Mouse (Mus musculus) intestine, embryonic 14.5 days (tissue): ENCODE data around the gene Ramp2. TPM values are rescaled to one million over a fixed set of nuclear protein-coding genes. Genes with fewer than 3 reads are reported as not detected.

ENCODE experiments used
- ATAC-seq: fragments of 200-750 bp; cut with Nextera tagmentation; replicated peaks from 2 replicates; pipeline ENCODE4 v1.8.0; 2017; ENCODE audit warnings: low read depth, moderate number of reproducible peaks, moderate TSS enrichment, moderate library complexity; ENCODE audit not compliant: low FRiP score, low TSS enrichment
- DNase-seq: peaks from one replicate; pipeline ENCODE4 v3.0.0-alpha.2; 2018; ENCODE audit warnings: low spot score
- H3K27ac ChIP-seq: fragments of 300-500 bp; sonication (generic); 2 replicates; pipeline ENCODE4 v1.5.1; 2014; ENCODE audit warnings: low read depth, mild to moderate bottlenecking, control low read depth
- H3K27me3 ChIP-seq: fragments of 300-500 bp; sonication (generic); replicated peaks from 2 replicates; pipeline ENCODE4 v1.6.1; 2014; ENCODE audit warnings: low read length, control low read depth; ENCODE audit not compliant: control insufficient read depth, insufficient read depth
- H3K36me3 ChIP-seq: fragments of 300-500 bp; sonication (generic); 2 replicates; pipeline ENCODE4 v1.6.1; 2014; ENCODE audit warnings: low read length, control low read depth; ENCODE audit not compliant: control insufficient read depth, insufficient read depth
- H3K4me1 ChIP-seq: fragments of 300-500 bp; sonication (generic); replicated peaks from 2 replicates; pipeline ENCODE4 v1.6.1; 2014; ENCODE audit warnings: low read length, control low read depth, mixed read lengths; ENCODE audit not compliant: control insufficient read depth, insufficient read depth
- H3K4me2 ChIP-seq: fragments of 300-500 bp; sonication (generic); 2 replicates; pipeline ENCODE4 v1.6.1; 2014; ENCODE audit warnings: low read length
- H3K4me3 ChIP-seq: fragments of 300-500 bp; sonication (generic); 2 replicates; pipeline ENCODE4 v1.5.1; 2014; ENCODE audit warnings: low read depth, low read length, control low read depth, mixed read lengths
- H3K9ac ChIP-seq: fragments of 300-500 bp; sonication (generic); 2 replicates; pipeline ENCODE4 v1.6.1; 2014; ENCODE audit warnings: mild to moderate bottlenecking, low read length
- H3K9me3 ChIP-seq: fragments of 300-500 bp; sonication (generic); 2 replicates; pipeline ENCODE4 v1.6.1; 2016; ENCODE audit warnings: low read length, control low read depth; ENCODE audit not compliant: control insufficient read depth
- WGBS: fragments of 180-500 bp; shearing (Covaris S2); extraction: QIAGEN DNeasy Blood & Tissue Kit; methylation state at CpG from one replicate; pipeline ENCODE4 v1.1.7; 2014; 5-methylcytosine and 5-hydroxymethylcytosine counted together
- polyA plus RNA-seq: library from polyadenylated mRNA; unstranded; fragments of >200 nt; fragmentation: Nextera tagmentation; extraction: Ambion mirVana; gene quantifications from 2 replicates; pipeline ENCODE4 v1.2.1, GENCODE M21; 2014

The Ramp2 gene
- polyA plus RNA-seq, 1 experiment from 2014 or later = 122 TPM

DNA sequence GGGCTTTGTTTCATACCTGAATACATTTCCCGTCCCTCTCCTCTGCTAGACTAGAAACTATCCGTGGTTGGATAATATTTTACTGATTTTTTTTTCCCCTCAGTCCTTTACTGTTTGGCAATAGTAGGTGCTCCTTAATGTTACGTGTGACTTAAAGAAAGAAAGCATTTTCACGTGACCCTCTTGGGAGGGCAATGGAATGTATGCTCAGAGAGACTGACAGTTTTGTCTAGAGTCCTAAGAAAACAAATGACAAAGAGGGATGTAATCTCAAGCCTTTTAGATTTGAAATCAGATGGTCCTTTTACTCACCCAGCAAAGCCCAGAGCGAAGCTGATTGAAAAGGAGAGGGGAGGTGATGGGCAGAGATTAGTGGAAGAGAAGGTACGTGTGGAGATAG is 20.1 kb downstream of the Ramp2 start:
- ATAC-seq (no peak), DNase-seq (no peak)
- Histone ChIP-seq H3K36me3 (no peaks in the 10 kb centered on the region), H3K4me2 (no peak overlapping the region), H3K9ac (no peak overlapping the region), H3K4me3 (no peak overlapping the region), H3K27me3 (peaks cover 31% of the 10 kb centered on the region), H3K9me3 (no peaks in the 10 kb centered on the region), H3K27ac (no peak overlapping the region), H3K4me1 (peaks cover 36% of the 10 kb centered on the region)
- 42% methylated on average over 6 of the region's 6 CpGs for WGBS

DNA sequence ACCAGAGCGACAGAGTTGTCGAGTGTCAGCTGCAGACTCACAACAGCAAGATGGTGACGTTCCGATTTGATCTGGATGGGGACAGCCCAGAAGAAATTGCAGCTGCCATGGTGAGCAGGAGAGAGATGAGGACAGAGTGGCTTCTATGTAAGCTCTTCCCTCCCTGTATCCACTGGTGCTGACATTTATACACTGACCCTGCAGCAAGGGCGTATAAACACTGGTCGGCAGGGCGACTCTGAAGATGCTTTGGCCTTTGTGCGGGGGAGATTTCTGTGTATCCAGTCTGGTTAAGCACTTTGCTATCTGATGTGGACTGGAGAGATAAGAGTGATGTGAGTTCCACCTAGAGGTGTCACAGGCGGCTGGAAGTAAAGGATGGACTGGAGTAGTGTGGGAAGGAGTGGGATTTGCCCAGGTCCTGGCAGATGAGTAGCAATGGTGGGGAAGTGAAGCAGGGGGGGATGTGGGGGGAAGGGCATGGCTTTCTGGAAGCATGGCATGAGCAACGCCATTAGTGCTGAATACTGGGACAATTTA is 23.8 kb downstream of the Ramp2 start:
- H3K36me3 ChIP-seq = 0 out of 2 replicates have a peak, but pooled peaks cover 3% of the 10 kb centered on the region
- ATAC-seq (no peak), DNase-seq (peak; percentile 76)
- H3K27me3 ChIP-seq = peaks cover 8% of the 10 kb centered on the region
- H3K27ac ChIP-seq = no peak overlapping the region
- H3K4me2 ChIP-seq = no peak overlapping the region
- WGBS = 12% methylated on average over 10 of the region's 10 CpGs
- no peak overlapping the region for H3K4me3 ChIP-seq
- H3K9me3 ChIP-seq = no peaks in the 10 kb centered on the region
- no peak overlapping the region for H3K9ac ChIP-seq
- peaks cover 12% of the 10 kb centered on the region for H3K4me1 ChIP-seq

DNA sequence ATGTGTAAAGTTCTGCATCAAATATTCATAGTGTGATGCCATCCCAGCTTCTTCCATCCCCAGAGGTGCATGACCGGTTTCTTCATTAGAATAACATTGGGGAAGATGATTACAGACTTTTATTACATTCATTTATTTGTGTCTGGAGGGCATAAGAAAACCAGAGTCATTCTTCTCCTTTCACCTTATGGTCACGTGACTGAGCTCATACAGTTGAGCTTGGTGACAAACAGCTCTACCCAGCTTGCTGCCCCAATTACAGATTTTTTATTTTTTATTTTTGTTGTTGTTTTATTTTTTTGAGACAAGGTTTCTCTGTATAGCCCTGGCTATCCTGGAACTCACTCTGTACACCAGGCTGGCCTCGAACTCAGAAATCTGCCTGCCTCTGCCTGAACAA is 26.6 kb downstream of the Ramp2 start:
- WGBS = 85% methylated on average over 3 of the region's 3 CpGs
- H3K27me3 ChIP-seq = no peaks in the 10 kb centered on the region
- ATAC-seq = no peak

DNA sequence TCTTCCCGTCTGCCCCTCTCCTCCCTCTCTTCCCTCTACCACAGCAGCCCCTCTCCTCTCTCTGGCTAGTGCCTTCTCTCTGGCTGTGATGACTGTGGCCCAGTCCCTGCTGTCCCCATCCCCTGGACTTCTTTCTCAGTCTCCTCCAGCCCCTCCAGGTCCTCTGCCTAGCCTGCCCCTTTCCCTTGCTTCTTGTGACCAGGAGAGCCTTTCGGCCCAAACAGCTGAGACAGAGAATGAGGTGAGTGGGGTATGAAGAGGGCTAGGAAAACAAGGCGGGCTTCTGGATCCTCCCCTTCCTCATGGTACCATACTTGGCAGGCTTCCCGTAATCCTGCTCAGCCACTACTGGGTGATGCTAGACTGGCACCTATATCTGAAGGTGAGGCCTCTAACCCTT is 29.5 kb downstream of the Ramp2 start:
- WGBS = 71% methylated on average over 4 of the region's 4 CpGs
- H3K4me2 ChIP-seq = no peak overlapping the region

More for the DNA sequence above, 26.6 kb downstream of the Ramp2 start:
- no peaks in the 10 kb centered on the region for H3K9me3 ChIP-seq
- peaks cover 14% of the 10 kb centered on the region; the same call in 1 of the 2 replicates for H3K36me3 ChIP-seq
- H3K4me3 ChIP-seq = no peak overlapping the region
- H3K27ac ChIP-seq = no peak overlapping the region
- no peak overlapping the region for H3K4me2 ChIP-seq
- H3K4me1 ChIP-seq = peaks cover 22% of the 10 kb centered on the region
- no peak overlapping the region for H3K9ac ChIP-seq
- no peak for DNase-seq

DNA sequence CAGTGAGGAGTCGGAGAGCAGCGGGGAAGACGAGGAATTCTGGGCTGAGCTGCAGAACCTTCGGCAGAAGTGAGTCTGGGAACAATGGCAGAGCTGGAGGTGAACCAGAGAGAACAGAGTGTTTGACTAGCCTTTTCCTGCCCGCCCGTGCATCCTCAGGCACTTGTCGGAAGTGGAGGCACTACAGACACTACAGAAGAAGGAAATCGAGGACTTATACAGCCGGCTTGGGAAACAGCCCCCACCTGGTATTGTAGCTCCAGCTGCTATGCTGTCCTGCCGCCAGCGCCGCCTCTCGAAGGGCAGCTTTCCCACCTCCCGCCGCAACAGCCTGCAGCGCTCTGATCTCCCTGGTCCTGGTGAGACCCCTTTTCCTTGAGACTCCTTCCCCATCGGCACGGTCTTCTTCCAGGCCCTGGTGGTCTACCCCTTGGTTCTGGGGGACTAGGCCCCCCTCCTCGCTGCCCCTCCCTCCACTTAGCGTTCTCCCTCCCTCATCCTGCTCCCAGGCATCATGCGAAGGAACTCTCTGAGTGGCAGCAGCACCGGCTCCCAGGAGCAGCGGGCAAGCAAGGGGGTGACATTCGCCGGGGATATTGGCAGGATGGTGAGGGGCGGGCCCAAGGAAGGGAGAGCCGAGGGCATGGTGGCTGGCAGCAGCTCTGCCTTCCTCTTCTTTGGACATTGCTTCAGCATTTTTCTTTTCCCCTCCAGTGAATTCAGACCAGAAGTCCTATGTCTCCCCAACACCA is 30.7 kb downstream of the Ramp2 start:
- ATAC-seq (no peak), DNase-seq (no peak)
- H3K4me3 ChIP-seq = no peak overlapping the region
- H3K27ac ChIP-seq = no peak overlapping the region
- H3K9me3 ChIP-seq = no peaks in the 10 kb centered on the region
- H3K4me1 ChIP-seq = peaks cover 29% of the 10 kb centered on the region
- WGBS = 34% methylated on average over 27 of the region's 27 CpGs
- peak overlapping the region; percentile 95 for H3K4me2 ChIP-seq
- no peaks in the 10 kb centered on the region for H3K27me3 ChIP-seq
- no peak overlapping the region for H3K9ac ChIP-seq
- peaks cover 14% of the 10 kb centered on the region; the same call in 1 of the 2 replicates for H3K36me3 ChIP-seq

More for the DNA sequence above, 29.5 kb downstream of the Ramp2 start:
- H3K27ac ChIP-seq = no peak overlapping the region
- ATAC-seq (no peak), DNase-seq (no peak)
- H3K27me3 ChIP-seq = no peaks in the 10 kb centered on the region
- H3K36me3 ChIP-seq = peaks cover 14% of the 10 kb centered on the region; the same call in 1 of the 2 replicates
- H3K4me1 ChIP-seq = peaks cover 29% of the 10 kb centered on the region
- H3K9me3 ChIP-seq = no peaks in the 10 kb centered on the region
- no peak overlapping the region for H3K4me3 ChIP-seq
- no peak overlapping the region for H3K9ac ChIP-seq

DNA sequence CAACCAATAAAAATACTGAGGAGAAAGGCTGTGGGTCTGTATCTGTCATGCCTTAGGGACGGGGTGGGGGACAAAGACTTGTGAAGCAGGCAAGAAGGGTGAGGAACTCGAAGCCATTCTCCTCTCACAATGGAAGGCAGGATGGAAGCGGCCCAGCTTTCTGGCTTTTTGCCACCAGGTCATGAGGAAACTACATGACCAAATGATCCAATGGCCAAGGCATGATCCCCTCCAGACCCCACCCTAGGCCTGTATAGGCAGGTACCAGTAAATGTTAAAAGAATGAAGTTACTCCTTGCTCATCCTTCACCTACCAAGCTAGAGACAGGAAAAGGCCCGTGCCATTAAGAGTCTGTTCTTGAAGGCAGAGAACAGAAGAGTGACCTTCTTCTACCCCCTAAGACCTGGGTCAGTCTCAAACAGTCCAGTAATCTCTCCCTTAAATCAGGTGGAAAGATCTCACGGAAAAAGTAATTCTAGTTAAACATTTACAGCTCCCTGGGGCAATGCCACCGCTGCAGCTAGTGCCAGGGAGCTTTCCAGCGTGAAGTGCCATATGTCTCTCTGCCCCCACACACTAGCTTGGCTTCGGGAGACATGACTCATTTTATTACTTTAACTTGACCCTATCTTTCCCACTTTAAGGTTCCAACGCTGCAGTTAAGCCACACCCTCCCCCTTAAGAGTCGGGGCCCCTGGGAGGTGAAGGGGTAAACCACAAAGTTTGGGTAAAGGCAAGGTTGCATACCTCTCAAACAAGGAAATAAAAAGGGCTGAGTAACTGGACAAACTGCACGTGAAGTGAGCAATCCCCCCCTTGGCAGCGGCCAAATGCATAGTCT is 31.8 kb downstream of the Ramp2 start:
- Histone ChIP-seq H3K4me2 (peak overlapping the region; percentile 95), H3K4me1 (peaks cover 29% of the 10 kb centered on the region), H3K4me3 (peak overlapping the region; percentile 80), H3K9ac (peak overlapping the region; percentile 72), H3K36me3 (peaks cover 14% of the 10 kb centered on the region; the same call in 1 of the 2 replicates), H3K27me3 (no peaks in the 10 kb centered on the region), H3K9me3 (no peaks in the 10 kb centered on the region), H3K27ac (peak overlapping the region; percentile 65)
- peak; percentile 66 for DNase-seq
- peak; percentile 38; the same call in 1 of the 2 replicates for ATAC-seq
- WGBS = 58% methylated on average over 12 of the region's 12 CpGs

DNA sequence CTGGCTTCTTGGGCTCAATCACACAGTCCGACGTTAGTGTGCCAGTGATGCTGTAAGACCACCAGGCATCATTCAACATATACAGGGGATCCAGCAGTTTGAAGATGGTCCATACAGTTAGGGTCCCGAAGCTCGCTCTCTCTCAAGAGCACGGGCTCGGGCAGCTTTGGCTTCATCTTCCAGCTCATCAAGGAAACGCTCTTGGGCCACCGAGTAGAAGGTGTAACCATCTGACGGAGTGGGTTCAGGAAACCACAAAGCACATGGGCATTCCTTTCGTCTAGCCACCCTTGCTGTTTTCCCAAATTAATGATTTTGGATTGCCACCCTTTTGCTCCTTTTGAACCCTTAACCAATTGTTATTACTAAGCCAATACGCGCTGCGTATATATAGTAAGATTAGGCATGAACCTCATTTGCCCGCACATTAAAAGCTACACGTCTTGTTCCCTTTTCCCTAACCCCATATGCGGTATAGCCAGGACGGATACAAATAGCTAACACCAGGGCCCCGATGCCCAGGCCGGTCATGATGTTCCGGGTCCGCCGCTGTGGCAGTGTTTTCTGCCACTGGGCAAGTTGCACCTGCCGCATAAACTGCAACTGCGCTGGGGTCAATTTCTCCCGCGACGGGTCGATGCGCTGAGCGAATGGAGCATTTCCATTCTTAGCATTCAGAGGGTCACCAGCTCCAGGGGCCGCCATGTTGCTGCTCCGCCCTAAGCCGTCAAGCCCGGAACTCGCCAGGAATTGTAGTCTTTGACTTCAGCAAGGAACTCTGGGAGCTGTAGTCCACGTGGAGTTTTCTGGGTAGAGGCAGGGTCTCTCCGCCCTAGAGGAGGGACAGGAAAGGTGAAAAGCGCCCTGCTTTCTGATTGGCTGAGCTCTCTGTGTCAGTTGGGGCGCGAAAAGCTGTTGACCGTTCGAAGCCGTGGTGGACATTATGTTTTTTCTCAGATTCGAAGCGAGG is 32.7 kb downstream of the Ramp2 start, which contains the start of the genes Cntd1 and Coa3:
Cntd1 (plus strand) TSS at position 790 of the 970 bp plus-strand sequence.
Coa3 (minus strand) TSS at position 892 of the 970 bp plus-strand sequence.
- Histone ChIP-seq H3K4me1 (peaks cover 29% of the 10 kb centered on the region), H3K4me3 (peak within 1 kb of the TSS; percentile 80), H3K9me3 (no peaks in the 10 kb centered on the region), H3K4me2 (peak within 1 kb of the TSS; percentile 95), H3K36me3 (peaks cover 14% of the 10 kb centered on the region; the same call in 1 of the 2 replicates), H3K9ac (peak within 1 kb of the TSS; percentile 72), H3K27me3 (no peaks in the 10 kb centered on the region), H3K27ac (peak within 1 kb of the TSS; percentile 65)
- DNase-seq = peak; percentile 89
- peak; percentile 92 for ATAC-seq
- 8% methylated on average over 45 of the region's 45 CpGs for WGBS
